Mouse (Mus musculus) liver, adult 2 months (tissue): Measurements from ENCODE around the gene Olfr114. TPM values are rescaled to one million over a fixed set of nuclear protein-coding genes. Genes with fewer than 3 reads are reported as not detected.

ENCODE experiments used
- DNase-seq: peaks from one replicate; pipeline ENCODE4 v3.0.0-alpha.2; 2011; ENCODE audit warnings: low read depth, low spot score; ENCODE audit errors: extremely low read depth
- H3K27ac ChIP-seq: fragments of 200-500 bp; replicated peaks from 2 replicates; pipeline ENCODE4 v1.5.1; 2012; ENCODE audit warnings: low read depth, mild to moderate bottlenecking, control low read depth, inconsistent platforms, low read length; ENCODE audit not compliant: insufficient read depth
- H3K27me3 ChIP-seq: fragments of 200-500 bp; 2 replicates; pipeline ENCODE4 v1.6.1; 2012; ENCODE audit warnings: mild to moderate bottlenecking, moderate library complexity, low read length, inconsistent platforms; ENCODE audit not compliant: control insufficient read depth, insufficient read depth
- H3K36me3 ChIP-seq: fragments of 200-500 bp; 2 replicates; pipeline ENCODE4 v1.6.1; 2012; ENCODE audit warnings: low read length, inconsistent platforms; ENCODE audit not compliant: control insufficient read depth, insufficient read depth
- H3K4me1 ChIP-seq: fragments of 200-500 bp; 2 replicates; pipeline ENCODE4 v1.6.1; 2011; ENCODE audit warnings: low read length; ENCODE audit not compliant: control insufficient read depth, insufficient read depth
- H3K4me3 ChIP-seq: fragments of 200-500 bp; 2 replicates; pipeline ENCODE4 v1.5.1; 2011; ENCODE audit warnings: low read depth, mild to moderate bottlenecking, control low read depth, low read length, moderate library complexity; ENCODE audit not compliant: insufficient read depth
- H3K79me2 ChIP-seq: fragments of 200-500 bp; 2 replicates; pipeline ENCODE4 v1.6.1; 2012; ENCODE audit warnings: inconsistent platforms, mild to moderate bottlenecking, low read length, moderate library complexity; ENCODE audit not compliant: control insufficient read depth, insufficient read depth
- H3K9ac ChIP-seq: fragments of 200-500 bp; 2 replicates; pipeline ENCODE4 v1.6.1; 2012; ENCODE audit warnings: low read depth, mild to moderate bottlenecking, control low read depth, inconsistent platforms, low read length
- CTCF ChIP-seq: fragments of 200-500 bp; IDR thresholded peaks from 2 replicates; pipeline ENCODE4 v1.5.1; 2011; ENCODE audit warnings: low read depth, low read length, control low read depth
- POLR2A ChIP-seq: fragments of 200-500 bp; IDR thresholded peaks from 2 replicates; pipeline ENCODE4 v1.6.1; 2011; ENCODE audit warnings: low read length, control low read depth; ENCODE audit not compliant: insufficient read depth; ENCODE audit errors: extremely low read depth
- WGBS: fragments of 180-500 bp; shearing (Covaris S2); methylation state at CpG from one replicate; pipeline ENCODE4 v1.1.7; 2018; 5-methylcytosine and 5-hydroxymethylcytosine counted together
- polyA plus RNA-seq: library from polyadenylated mRNA; depleted of rRNA; stranded (reverse); fragments of >200 nt; gene quantifications from 2 replicates; pipeline ENCODE4 v1.2.3, GENCODE M21; 2012; rRNA removed
- total RNA-seq: library from RNA; depleted of rRNA; stranded (reverse); fragments of >200 nt; gene quantifications from 2 replicates; pipeline ENCODE4 v1.2.3, GENCODE M21; 2014; rRNA removed

Gene Olfr114
- total and polyA plus RNA-seq, 2 experiments = not detected

- no peak for DNase-seq
- Histone ChIP-seq H3K9ac (no peak overlapping the region), H3K36me3 (no peaks in the 10 kb centered on the region), H3K27me3 (no peaks in the 10 kb centered on the region), H3K4me3 (no peak overlapping the region), H3K4me1 (no peaks in the 10 kb centered on the region), H3K27ac (no peak overlapping the region), H3K79me2 (no peaks in the 10 kb centered on the region)
- WGBS = 76% methylated on average over 4 of the region's 4 CpGs
- TF ChIP-seq CTCF (no peak), POLR2A (no peak)
Observed at GRCm38 (mm10) chr17:37541454-37542119, 51.0 kb downstream of the Olfr114 start.

Other genes with a start within 250 kb of the Olfr114 start
- gene Olfr104-ps, start 233.2 kb downstream of the Olfr114 start, total RNA-seq = not detected in 2 replicates
- not detected in 2 replicates for gene Olfr104-ps, start 233.2 kb downstream of the Olfr114 start, polyA plus RNA-seq
- gene Olfr105-ps, start 213.7 kb downstream of the Olfr114 start, total RNA-seq = not detected in 2 replicates
- not detected in 2 replicates for gene Olfr105-ps, start 213.7 kb downstream of the Olfr114 start, polyA plus RNA-seq
- not detected in 2 replicates for gene Olfr106-ps, start 202.3 kb downstream of the Olfr114 start, total RNA-seq
- not detected in 2 replicates for gene Olfr106-ps, start 202.3 kb downstream of the Olfr114 start, polyA plus RNA-seq
- gene Olfr107, start 193.5 kb downstream of the Olfr114 start, total RNA-seq = not detected in 2 replicates
- not detected in 2 replicates for gene Olfr107, start 193.5 kb downstream of the Olfr114 start, polyA plus RNA-seq
- gene Olfr108, start 147.3 kb downstream of the Olfr114 start, total RNA-seq = not detected in 2 replicates
- not detected in 2 replicates for gene Olfr108, start 147.3 kb downstream of the Olfr114 start, polyA plus RNA-seq
- not detected in 2 replicates for gene Olfr109, start 133.8 kb downstream of the Olfr114 start, total RNA-seq
- gene Olfr109, start 133.8 kb downstream of the Olfr114 start, polyA plus RNA-seq = not detected in 2 replicates
- 0.18 and 0.54 TPM in 2 replicates for gene H2-M2, start 109.2 kb downstream of the Olfr114 start, total RNA-seq
- gene H2-M2, start 109.2 kb downstream of the Olfr114 start, polyA plus RNA-seq = not detected in 2 replicates
- not detected in 2 replicates for gene Olfr110, start 100.3 kb downstream of the Olfr114 start, total RNA-seq
- gene Olfr110, start 100.3 kb downstream of the Olfr114 start, polyA plus RNA-seq = not detected in 2 replicates
- gene Olfr111, start 84.7 kb downstream of the Olfr114 start, total RNA-seq = not detected in 2 replicates
- not detected in 2 replicates for gene Olfr111, start 84.7 kb downstream of the Olfr114 start, polyA plus RNA-seq
- gene Olfr112, start 23.3 kb downstream of the Olfr114 start, total RNA-seq = not detected in 2 replicates
- gene Olfr112, start 23.3 kb downstream of the Olfr114 start, polyA plus RNA-seq = not detected in 2 replicates
- gene Olfr113, start 15.1 kb downstream of the Olfr114 start, total RNA-seq = not detected in 2 replicates
- not detected in 2 replicates for gene Olfr113, start 15.1 kb downstream of the Olfr114 start, polyA plus RNA-seq
- not detected in 2 replicates for gene Olfr115, start 34.4 kb upstream of the Olfr114 start, total RNA-seq
- gene Olfr115, start 34.4 kb upstream of the Olfr114 start, polyA plus RNA-seq = not detected in 2 replicates
- not detected in 2 replicates for gene Olfr116, start 34.5 kb upstream of the Olfr114 start, total RNA-seq
- gene Olfr116, start 34.5 kb upstream of the Olfr114 start, polyA plus RNA-seq = not detected in 2 replicates
- not detected in 2 replicates for gene Olfr117, start 71.0 kb upstream of the Olfr114 start, total RNA-seq
- not detected in 2 replicates for gene Olfr117, start 71.0 kb upstream of the Olfr114 start, polyA plus RNA-seq
- gene Olfr118, start 74.2 kb upstream of the Olfr114 start, total RNA-seq = not detected in 2 replicates
- gene Olfr118, start 74.2 kb upstream of the Olfr114 start, polyA plus RNA-seq = not detected in 2 replicates
- gene Olfr119, start 103.8 kb upstream of the Olfr114 start, total RNA-seq = not detected in 2 replicates
- not detected in 2 replicates for gene Olfr119, start 103.8 kb upstream of the Olfr114 start, polyA plus RNA-seq
- gene Olfr120, start 129.1 kb upstream of the Olfr114 start, total RNA-seq = not detected in 2 replicates
- not detected in 2 replicates for gene Olfr120, start 129.1 kb upstream of the Olfr114 start, polyA plus RNA-seq
- not detected in 2 replicates for gene Olfr121, start 156.1 kb upstream of the Olfr114 start, total RNA-seq
- gene Olfr121, start 156.1 kb upstream of the Olfr114 start, polyA plus RNA-seq = not detected in 2 replicates
- gene Olfr122, start 175.9 kb upstream of the Olfr114 start, total RNA-seq = not detected in 2 replicates
- gene Olfr122, start 175.9 kb upstream of the Olfr114 start, polyA plus RNA-seq = not detected in 2 replicates
- gene Olfr123, start 200.8 kb upstream of the Olfr114 start, total RNA-seq = not detected in 2 replicates
- not detected in 2 replicates for gene Olfr123, start 200.8 kb upstream of the Olfr114 start, polyA plus RNA-seq
- not detected in 2 replicates for gene Olfr124, start 207.1 kb upstream of the Olfr114 start, total RNA-seq
- gene Olfr124, start 207.1 kb upstream of the Olfr114 start, polyA plus RNA-seq = not detected in 2 replicates
- not detected in 2 replicates for gene Olfr125, start 240.2 kb upstream of the Olfr114 start, total RNA-seq
- gene Olfr125, start 240.2 kb upstream of the Olfr114 start, polyA plus RNA-seq = not detected in 2 replicates